Mouse (Mus musculus): ENCODE results near the gene Mrpl2. TPM values are rescaled to one million over a fixed set of nuclear protein-coding genes. Genes with fewer than 3 reads are reported as not detected.

The Mrpl2 gene
- polyA plus RNA-seq, 1 experiment = 33.5 TPM

GRCm38 (mm10) chr17:46611316-46611715 is 34.7 kb upstream of the Mrpl2 start:
- no peak overlapping the region for H3K27ac ChIP-seq (ENCODE audit: insufficient read depth, low read length)
- peaks cover 21% of the 10 kb centered on the region for H3K4me1 ChIP-seq (ENCODE audit: control insufficient read depth, insufficient read depth, low read length)
- H3K4me3 ChIP-seq (ENCODE audit: insufficient read depth, low read length) = no peak overlapping the region
- no peak for TF ChIP-seq CTCF (IDR thresholded peaks at IDR 0.05; ENCODE audit: borderline replicate concordance, insufficient read depth, low read length)
- TF ChIP-seq POLR2A (IDR thresholded peaks at IDR 0.05; ENCODE audit: low read depth, low read length) = no peak

GRCm38 (mm10) chr17:46612189-46612588 is 33.8 kb upstream of the Mrpl2 start:
- H3K27ac ChIP-seq (ENCODE audit: insufficient read depth, low read length) = peak overlapping the region; percentile 50
- peaks cover 24% of the 10 kb centered on the region for H3K4me1 ChIP-seq (ENCODE audit: control insufficient read depth, insufficient read depth, low read length)
- TF ChIP-seq CTCF (IDR thresholded peaks at IDR 0.05; ENCODE audit: borderline replicate concordance, insufficient read depth, low read length) = no peak
- TF ChIP-seq POLR2A (IDR thresholded peaks at IDR 0.05; ENCODE audit: low read depth, low read length) = no peak
- H3K4me3 ChIP-seq (ENCODE audit: insufficient read depth, low read length) = no peak overlapping the region

GRCm38 (mm10) chr17:46612820-46613219 is 33.2 kb upstream of the Mrpl2 start:
- no peak for TF ChIP-seq CTCF (IDR thresholded peaks at IDR 0.05; ENCODE audit: borderline replicate concordance, insufficient read depth, low read length)
- TF ChIP-seq POLR2A (IDR thresholded peaks at IDR 0.05; ENCODE audit: low read depth, low read length) = no peak
- no peak overlapping the region for H3K4me3 ChIP-seq (ENCODE audit: insufficient read depth, low read length)
- H3K4me1 ChIP-seq (ENCODE audit: control insufficient read depth, insufficient read depth, low read length) = peaks cover 29% of the 10 kb centered on the region
- peak overlapping the region; percentile 50 for H3K27ac ChIP-seq (ENCODE audit: insufficient read depth, low read length)

GRCm38 (mm10) chr17:46613229-46613628 is 32.8 kb upstream of the Mrpl2 start:
- H3K27ac ChIP-seq (ENCODE audit: insufficient read depth, low read length) = peak overlapping the region; percentile 62
- peaks cover 31% of the 10 kb centered on the region for H3K4me1 ChIP-seq (ENCODE audit: control insufficient read depth, insufficient read depth, low read length)
- no peak overlapping the region for H3K4me3 ChIP-seq (ENCODE audit: insufficient read depth, low read length)
- TF ChIP-seq CTCF (IDR thresholded peaks at IDR 0.05; ENCODE audit: borderline replicate concordance, insufficient read depth, low read length) = no peak
- no peak for TF ChIP-seq POLR2A (IDR thresholded peaks at IDR 0.05; ENCODE audit: low read depth, low read length)

GRCm38 (mm10) chr17:46617799-46618198 is 28.2 kb upstream of the Mrpl2 start:
- no peak overlapping the region for H3K4me3 ChIP-seq (ENCODE audit: insufficient read depth, low read length)
- peaks cover 39% of the 10 kb centered on the region for H3K4me1 ChIP-seq (ENCODE audit: control insufficient read depth, insufficient read depth, low read length)

GRCm38 (mm10) chr17:46618394-46618768 is 27.6 kb upstream of the Mrpl2 start:
- H3K4me1 ChIP-seq (ENCODE audit: control insufficient read depth, insufficient read depth, low read length) = peaks cover 37% of the 10 kb centered on the region
- TF ChIP-seq POLR2A (IDR thresholded peaks at IDR 0.05; ENCODE audit: low read depth, low read length) (no peak), CTCF (IDR thresholded peaks at IDR 0.05; ENCODE audit: borderline replicate concordance, insufficient read depth, low read length) (no peak)
- peak overlapping the region; percentile 91 for H3K27ac ChIP-seq (ENCODE audit: insufficient read depth, low read length)
- H3K4me3 ChIP-seq (ENCODE audit: insufficient read depth, low read length) = no peak overlapping the region

More at GRCm38 (mm10) chr17:46617799-46618198, 28.2 kb upstream of the Mrpl2 start:
- H3K27ac ChIP-seq (ENCODE audit: insufficient read depth, low read length) = peak overlapping the region; percentile 91
- TF ChIP-seq POLR2A (IDR thresholded peaks at IDR 0.05; ENCODE audit: low read depth, low read length) (no peak), CTCF (IDR thresholded peaks at IDR 0.05; ENCODE audit: borderline replicate concordance, insufficient read depth, low read length) (no peak)

GRCm38 (mm10) chr17:46618769-46619682 is 27.0 kb upstream of the Mrpl2 start:
- H3K4me3 ChIP-seq (ENCODE audit: insufficient read depth, low read length) = no peak overlapping the region
- peak overlapping the region; percentile 91 for H3K27ac ChIP-seq (ENCODE audit: insufficient read depth, low read length)
- peaks cover 33% of the 10 kb centered on the region for H3K4me1 ChIP-seq (ENCODE audit: control insufficient read depth, insufficient read depth, low read length)
- TF ChIP-seq CTCF (IDR thresholded peaks at IDR 0.05; ENCODE audit: borderline replicate concordance, insufficient read depth, low read length) (no peak), POLR2A (IDR thresholded peaks at IDR 0.05; ENCODE audit: low read depth, low read length) (no peak)

- Histone ChIP-seq H3K27ac (ENCODE audit: insufficient read depth, low read length) (peak overlapping the region; percentile 91), H3K4me1 (ENCODE audit: control insufficient read depth, insufficient read depth, low read length) (peaks cover 31% of the 10 kb centered on the region), H3K4me3 (ENCODE audit: insufficient read depth, low read length) (no peak overlapping the region)
- TF ChIP-seq POLR2A (IDR thresholded peaks at IDR 0.05; ENCODE audit: low read depth, low read length) = no peak
- no peak for TF ChIP-seq CTCF (IDR thresholded peaks at IDR 0.05; ENCODE audit: borderline replicate concordance, insufficient read depth, low read length)
Observed at GRCm38 (mm10) chr17:46619683-46620357, 26.2 kb upstream of the Mrpl2 start.

GRCm38 (mm10) chr17:46621324-46621723 is 24.7 kb upstream of the Mrpl2 start:
- no peak for TF ChIP-seq CTCF (IDR thresholded peaks at IDR 0.05; ENCODE audit: borderline replicate concordance, insufficient read depth, low read length)
- TF ChIP-seq POLR2A (IDR thresholded peaks at IDR 0.05; ENCODE audit: low read depth, low read length) = no peak
- Histone ChIP-seq H3K27ac (ENCODE audit: insufficient read depth, low read length) (peak overlapping the region; percentile 91; the same call in 1 of the 2 replicates), H3K4me3 (ENCODE audit: insufficient read depth, low read length) (no peak overlapping the region), H3K4me1 (ENCODE audit: control insufficient read depth, insufficient read depth, low read length) (peaks cover 31% of the 10 kb centered on the region)

All from embryonic fibroblast, embryonic 13.5 days (primary cell).